Mouse (Mus musculus) 416B (cell line): ENCODE results near the gene Psmb7.

Experiments used
- DNase-seq: peaks from one replicate; pipeline ENCODE4 v3.0.0; 2011; ENCODE audit warnings: low read depth

Psmb7 gene

GRCm38 (mm10) chr2:38643625-38644427, at the start of gene Psmb7:
Psmb7 (minus strand) TSS chr2:38644087.
- peak; percentile 95 for DNase-seq

- DNase-seq, result peak; percentile 39
These were observed 47.7 kb upstream of the Psmb7 start for GRCm38 (mm10) chr2:38691542-38691941.

- peak; percentile 68 for DNase-seq
These were observed 46.0 kb upstream of the Psmb7 start for GRCm38 (mm10) chr2:38689881-38690280.

GRCm38 (mm10) chr2:38688791-38689520, 45.1 kb upstream of the Psmb7 start:
- no peak for DNase-seq

DNA sequence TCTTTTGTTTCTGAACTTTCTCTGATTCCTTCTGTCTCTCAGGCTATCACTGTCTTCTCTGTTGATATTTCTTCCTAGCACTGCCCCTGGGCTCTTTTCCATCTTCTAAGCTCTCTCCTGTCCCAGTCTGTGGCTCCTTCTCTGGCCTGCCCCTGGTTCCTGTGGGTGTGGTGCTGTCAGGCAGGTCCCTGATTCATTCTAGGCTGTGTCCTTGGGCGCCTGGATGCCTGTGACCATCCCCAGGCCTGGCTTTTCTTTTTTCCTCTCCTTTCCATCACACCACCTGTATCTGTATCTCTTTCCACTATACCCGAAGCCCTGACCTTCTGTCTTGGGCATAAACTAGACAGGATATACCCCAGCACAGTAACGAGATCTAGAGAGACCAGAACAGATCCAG, 41.9 kb upstream of the Psmb7 start:
- no peak for DNase-seq

DNA sequence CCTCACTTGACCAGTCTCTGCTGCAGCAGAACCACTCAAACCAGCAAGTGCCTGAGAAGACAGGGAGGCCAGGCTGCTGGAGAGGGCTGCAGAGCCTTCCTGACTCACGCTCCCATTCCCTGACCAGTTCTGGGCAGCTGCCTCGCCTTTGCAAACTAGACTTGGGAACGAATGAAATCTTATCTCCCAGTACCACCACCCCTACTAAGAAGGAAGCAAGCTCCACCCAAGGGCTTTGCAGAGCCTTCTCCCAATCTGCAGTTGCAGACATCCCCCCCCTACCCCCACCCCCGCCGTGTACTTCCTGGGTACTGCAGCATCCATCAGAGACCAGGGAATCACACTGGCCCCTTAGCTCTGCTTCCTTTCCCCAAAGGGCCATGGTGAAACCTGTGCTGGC, 39.2 kb upstream of the Psmb7 start:
- DNase-seq, result no peak

DNA sequence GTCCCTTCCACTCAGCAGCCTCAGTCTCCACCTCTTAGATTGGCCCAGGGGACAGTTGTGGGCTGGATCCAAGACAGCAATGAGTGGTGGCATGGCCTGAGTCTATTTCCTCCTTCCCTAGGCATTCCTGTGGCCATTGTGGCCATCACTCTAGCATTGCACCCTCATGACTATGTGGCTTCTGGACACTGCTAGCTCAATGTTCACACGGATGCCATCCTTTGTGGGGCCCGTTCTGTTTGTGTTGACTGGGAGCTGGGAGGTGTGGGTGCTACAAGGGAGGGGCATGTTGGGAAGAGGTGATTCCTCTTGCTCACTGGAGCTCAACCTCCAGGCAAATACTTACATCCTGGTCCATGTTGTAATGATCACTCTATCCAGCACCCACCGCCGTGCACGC, 38.3 kb upstream of the Psmb7 start:
- DNase-seq, result no peak

DNA sequence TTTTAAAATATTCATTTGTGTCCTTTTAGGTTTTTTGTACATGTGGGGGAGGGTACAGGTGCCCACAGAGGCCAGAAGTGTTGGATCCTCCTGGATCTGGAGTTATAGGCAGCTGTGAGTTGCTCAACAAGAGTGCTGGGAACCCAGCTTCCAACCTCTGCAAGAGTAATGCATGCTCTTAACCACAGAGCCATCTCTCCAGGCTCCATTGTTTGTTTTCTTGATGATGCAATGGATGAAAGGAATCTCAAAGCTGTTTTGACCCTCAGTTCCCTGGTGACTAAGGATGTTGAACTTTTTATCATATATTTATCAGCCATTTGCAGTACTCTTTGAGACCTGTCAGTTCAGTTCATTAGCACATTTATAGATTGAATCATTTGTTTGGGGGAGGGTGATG, 35.1 kb upstream of the Psmb7 start:
- DNase-seq, result no peak

DNA sequence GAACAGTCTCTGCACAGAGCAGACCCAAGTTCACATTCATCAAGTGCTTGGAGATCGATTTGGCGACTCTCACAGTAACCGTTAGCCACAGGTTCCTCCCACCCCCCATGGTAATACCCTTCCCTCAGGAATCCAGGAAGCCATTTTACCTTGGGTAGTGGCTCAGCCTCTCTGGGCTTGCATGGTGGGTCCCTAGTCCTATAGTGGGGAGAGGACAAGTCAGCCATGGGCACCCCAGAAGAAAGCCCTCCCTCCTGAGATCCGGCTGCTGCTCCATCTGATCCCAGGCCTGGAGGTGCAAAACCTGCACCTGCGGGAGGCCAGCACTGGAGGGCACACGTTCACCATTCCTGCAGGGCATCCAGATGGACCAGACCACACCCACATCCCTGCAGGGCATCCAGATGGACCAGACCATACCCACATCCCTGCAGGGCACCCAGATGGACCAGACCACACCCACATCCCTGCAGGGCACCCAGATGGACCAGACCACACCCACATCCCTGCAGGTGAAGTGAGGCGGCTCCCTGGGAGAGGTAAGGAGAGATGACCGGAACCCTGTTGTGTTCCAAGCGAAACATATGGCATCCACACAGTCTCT, 31.6 kb upstream of the Psmb7 start:
- DNase-seq, result no peak

DNA sequence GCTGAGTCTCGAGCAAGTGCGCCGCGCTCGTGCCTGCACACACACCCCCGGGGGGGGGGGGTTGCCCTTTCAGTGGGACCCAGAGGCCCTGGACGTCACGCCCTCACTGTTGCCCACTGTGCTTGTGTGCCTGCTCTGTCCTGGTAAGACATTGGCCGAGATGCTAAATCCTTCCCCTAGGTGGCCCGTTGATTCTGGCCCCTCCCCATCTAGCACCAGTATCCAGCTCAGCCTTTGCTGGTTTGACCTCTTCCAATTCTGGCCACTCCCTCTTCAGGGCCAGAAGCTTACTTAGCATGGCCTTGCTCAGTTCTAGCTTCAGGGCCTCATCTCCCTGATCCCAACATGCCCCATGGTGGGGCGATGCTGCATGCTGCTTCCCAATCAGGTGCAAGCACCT, 28.6 kb upstream of the Psmb7 start:
- no peak for DNase-seq

DNA sequence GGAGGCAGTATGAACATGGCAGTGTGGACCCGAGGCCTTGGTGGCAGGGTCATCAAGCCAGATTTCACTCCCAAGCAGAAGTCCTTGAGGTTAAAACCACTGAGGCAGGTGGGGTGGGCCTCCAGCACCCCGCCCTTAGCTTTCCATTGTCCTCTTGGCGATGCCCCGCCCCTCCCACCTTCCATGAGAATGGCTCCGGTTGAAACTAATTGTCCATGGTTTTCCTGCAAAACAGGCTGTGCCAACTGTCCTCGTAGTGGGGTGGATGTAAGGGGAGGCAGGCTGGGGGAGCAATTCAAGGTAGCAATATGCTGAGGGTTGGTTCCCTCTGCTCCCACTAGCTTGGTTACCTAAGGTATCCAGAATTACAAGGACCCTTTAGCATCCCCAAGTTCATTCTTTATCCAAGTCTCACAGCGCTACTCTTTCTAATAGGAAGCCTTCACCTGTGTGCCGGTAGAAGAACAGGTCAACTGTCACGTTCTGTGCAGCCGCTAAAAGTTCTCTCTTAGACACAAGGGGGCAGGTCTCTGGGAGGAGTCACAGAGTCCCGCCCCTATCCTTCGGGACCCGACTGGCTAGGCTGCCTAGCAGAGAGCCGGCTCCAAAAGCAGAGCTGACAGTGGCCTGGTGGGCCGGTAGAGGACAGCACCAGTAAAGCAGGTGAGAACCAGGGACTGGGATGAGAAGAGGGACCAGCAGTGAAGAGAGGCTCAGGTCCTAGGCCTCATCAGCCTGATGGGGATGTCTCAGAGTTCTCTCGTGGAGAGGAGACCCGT, 25.1 kb upstream of the Psmb7 start:
- peak; percentile 52 for DNase-seq

GRCm38 (mm10) chr2:38661398-38661797, 17.5 kb upstream of the Psmb7 start:
- DNase-seq, result peak; percentile 63

- peak; percentile 83 for DNase-seq
These were observed 14.5 kb upstream of the Psmb7 start for GRCm38 (mm10) chr2:38658338-38658836.

DNA sequence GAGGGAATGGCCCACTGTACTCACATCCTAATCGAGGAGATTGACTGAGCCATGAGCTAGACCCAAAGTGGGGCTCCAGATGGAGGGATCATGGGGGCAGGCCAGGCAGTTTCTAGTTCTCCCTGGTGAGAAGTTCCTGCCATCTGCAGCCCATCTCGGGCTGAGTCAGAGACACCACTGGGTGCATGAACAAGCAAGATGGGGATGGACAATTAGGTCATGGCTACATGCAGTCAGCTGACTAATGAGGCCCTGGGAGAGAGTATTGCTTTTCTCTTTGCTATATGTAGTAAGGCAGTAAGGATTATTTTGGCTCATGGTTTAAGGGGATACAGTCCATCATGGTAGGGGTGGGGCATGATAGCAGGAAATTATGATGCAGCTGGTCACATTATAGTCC, 9.8 kb upstream of the Psmb7 start:
- DNase-seq, result peak; percentile 22

- peak; percentile 62 for DNase-seq
These were observed 9.4 kb upstream of the Psmb7 start for GRCm38 (mm10) chr2:38653293-38653619.

DNA sequence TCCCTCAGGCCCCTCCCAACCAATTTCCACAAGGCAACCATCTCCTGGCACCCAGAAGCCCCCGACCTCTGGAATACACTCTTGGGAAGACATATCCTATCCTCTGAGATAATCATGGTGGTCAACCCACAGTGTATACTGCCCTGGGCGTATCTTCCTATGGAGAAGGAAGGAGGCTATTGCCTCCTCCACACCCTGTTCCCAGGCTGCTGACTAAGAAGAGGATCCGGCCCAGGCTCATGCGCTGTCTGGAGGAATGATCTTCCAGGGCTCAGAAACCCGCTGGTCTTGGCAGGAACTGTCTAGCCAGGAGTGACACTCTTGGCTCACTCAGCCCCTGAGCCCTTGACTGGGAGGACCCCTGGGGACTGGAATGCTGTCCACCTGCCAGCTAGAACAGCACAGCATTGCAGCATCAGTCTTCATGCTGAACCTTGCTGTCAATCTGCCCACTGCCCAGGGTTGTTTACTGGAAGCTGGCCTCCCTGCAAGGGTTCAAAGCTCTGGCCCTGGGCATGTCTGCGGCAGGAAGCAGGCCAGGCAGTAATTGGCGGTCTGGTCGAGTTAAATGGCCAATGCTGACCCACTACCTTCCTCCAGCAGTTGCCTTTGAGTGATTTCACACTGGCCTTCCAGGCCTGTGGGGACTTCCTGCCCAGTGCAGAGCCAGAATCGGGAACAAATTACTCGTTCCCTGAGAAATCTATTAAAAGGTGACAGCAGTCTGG, 8.8 kb upstream of the Psmb7 start:
- no peak for DNase-seq

DNA sequence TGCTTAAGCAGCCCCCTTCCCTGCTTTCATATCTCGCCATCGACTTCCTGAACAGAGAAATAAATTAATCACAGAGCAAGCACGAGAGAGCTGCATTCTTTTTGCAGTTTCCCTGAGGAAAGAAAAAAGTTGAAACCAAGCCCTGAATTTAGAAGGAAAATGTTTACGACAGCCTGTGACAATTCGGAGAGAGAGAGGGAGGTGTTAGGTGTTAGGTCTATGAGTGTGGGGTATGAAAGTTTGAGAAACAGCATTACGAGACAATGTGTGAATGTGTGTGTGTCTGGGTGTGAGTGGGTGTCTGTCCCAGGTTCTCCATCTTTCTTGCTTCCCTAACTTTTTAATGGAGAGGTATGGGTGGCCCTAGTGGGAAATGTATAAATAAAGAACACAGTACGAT, 8.2 kb upstream of the Psmb7 start:
- DNase-seq, result no peak

DNA sequence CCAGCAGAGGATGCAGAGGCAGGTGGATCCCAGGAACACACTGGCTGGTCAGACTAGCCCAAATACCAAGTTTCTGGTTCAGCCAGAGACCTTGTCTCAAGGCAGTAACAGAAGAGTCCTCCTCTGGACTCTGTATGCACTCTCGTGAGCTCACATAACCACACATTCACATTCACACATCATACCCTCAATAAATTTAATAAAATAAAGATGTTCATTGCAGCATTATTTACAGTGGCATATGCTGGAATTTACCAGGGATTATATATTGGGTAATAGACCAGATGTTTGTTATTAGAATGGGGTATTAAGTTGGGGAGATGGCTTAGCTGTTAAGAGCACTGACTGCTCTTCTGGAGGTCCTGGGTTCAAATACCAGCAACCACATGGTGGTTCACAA, 6.5 kb upstream of the Psmb7 start:
- DNase-seq, result no peak

GRCm38 (mm10) chr2:38647661-38648060, 3.8 kb upstream of the Psmb7 start:
- DNase-seq, result peak; percentile 17

- DNase-seq, result no peak
These were observed 3.3 kb upstream of the Psmb7 start for GRCm38 (mm10) chr2:38647201-38647606.

GRCm38 (mm10) chr2:38645936-38646335, 2.0 kb upstream of the Psmb7 start:
- peak; percentile 83 for DNase-seq

DNA sequence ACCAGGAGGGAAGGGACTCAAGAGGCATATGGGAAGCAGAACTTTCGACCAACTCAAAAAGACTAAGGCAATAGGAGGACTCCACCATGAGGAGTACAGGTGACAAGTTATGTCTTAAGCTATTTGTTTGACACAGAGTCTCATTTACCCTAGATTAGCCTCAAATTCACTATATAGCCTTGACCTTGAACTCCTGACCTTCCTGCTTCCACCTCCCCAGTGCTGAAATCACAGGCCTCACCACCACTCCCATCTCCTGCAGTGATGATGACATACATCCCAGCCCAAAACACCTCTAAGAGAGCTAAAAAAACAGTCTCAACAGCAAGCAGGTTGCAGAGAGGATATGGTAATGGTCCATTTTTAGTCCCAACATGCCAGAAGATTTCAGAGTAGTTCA, 2.1 kb downstream of the Psmb7 start:
- DNase-seq, result no peak
